Comparison of ENCODE assay signal across 9 mouse cellular contexts in genomic region chr14:14714130-14714529, GRCm38 (mm10). TPM values are rescaled to one million over a fixed set of nuclear protein-coding genes. Genes with fewer than 3 reads are reported as not detected.
A peak's percentile ranks its signal among the peaks of the same experiment; 100 is the strongest.
DNase-seq lines count a peak whose midpoint lies in the region; ATAC-seq and TF ChIP-seq lines count a peak whose summit lies in the region.
"Had no signal": no experiment of that assay in that cellular context is flagged by ENCODE, and none has a peak within 500 bp of the region (broad histone marks: within the 10 kb centered on the region; RNA-seq: fewer than 3 reads in every experiment).

No protein-coding gene starts in this region.

- H3K4me2 ChIP-seq in kidney, postnatal 0 days (ENCODE audit: low read length): no peak overlapping the region
- no peak overlapping the region for H3K4me2 ChIP-seq in midbrain, embryonic 16.5 days (ENCODE audit: low read length)

- peak; percentile 55 for TF ChIP-seq CTCF in kidney, postnatal 0 days (IDR thresholded peaks at IDR 0.05; ENCODE audit: low read depth)
- peak; percentile 8 for TF ChIP-seq CTCF in C2C12 (IDR thresholded peaks at IDR 0.05; ENCODE audit: control insufficient read depth, insufficient read depth, insufficient read length)

- peaks cover 100% of the 10 kb centered on the region for H3K79me2 ChIP-seq in C2C12 (ENCODE audit: control insufficient read depth, insufficient read depth)

- H3K4me1 ChIP-seq in kidney, postnatal 0 days (replicated peaks; ENCODE audit: insufficient read depth, low read length): no peaks in the 10 kb centered on the region
- no peaks in the 10 kb centered on the region for H3K4me1 ChIP-seq in midbrain, embryonic 16.5 days (ENCODE audit: control insufficient read depth, insufficient read depth, low read length)

- H3K27me3 ChIP-seq in kidney, postnatal 0 days (ENCODE audit: insufficient read depth, low read length): no peaks in the 10 kb centered on the region
- no peaks in the 10 kb centered on the region for H3K27me3 ChIP-seq in C2C12 (ENCODE audit: control insufficient read depth, insufficient read depth, insufficient read length)
- H3K27me3 ChIP-seq in midbrain, embryonic 16.5 days (ENCODE audit: control insufficient read depth, insufficient read depth, low read depth, low read length): no peaks in the 10 kb centered on the region

- H3K9ac ChIP-seq in kidney, postnatal 0 days (ENCODE audit: low read depth, low read length): no peak overlapping the region
- no peak overlapping the region for H3K9ac ChIP-seq in midbrain, embryonic 16.5 days (ENCODE audit: low read depth, low read length)

- H3K36me3 ChIP-seq in kidney, postnatal 0 days (ENCODE audit: insufficient read depth, low read length): peaks cover 4% of the 10 kb centered on the region; the same call in 1 of the 2 replicates
- H3K36me3 ChIP-seq in C2C12 (ENCODE audit: control insufficient read depth, insufficient read depth): peaks cover 52% of the 10 kb centered on the region
- H3K36me3 ChIP-seq in midbrain, embryonic 16.5 days (ENCODE audit: control insufficient read depth, insufficient read depth, low read length): peaks cover 7% of the 10 kb centered on the region; the same call in 1 of the 2 replicates

- H3K4me3 ChIP-seq in kidney, postnatal 0 days (replicated peaks; ENCODE audit: low read depth, low read length): no peak overlapping the region
- no peak overlapping the region for H3K4me3 ChIP-seq in C2C12 (ENCODE audit: insufficient read depth, poor library complexity, severe bottlenecking)
- no peak overlapping the region for H3K4me3 ChIP-seq in midbrain, embryonic 16.5 days (ENCODE audit: low read depth, low read length)
- H3K4me3 ChIP-seq: myocyte had no signal

- H3ac ChIP-seq in C2C12 (ENCODE audit: control insufficient read depth, insufficient read length, low read depth): no peak overlapping the region

- H3K9me3 ChIP-seq in kidney, postnatal 0 days (replicated peaks; ENCODE audit: low read length): no peaks in the 10 kb centered on the region
- no peaks in the 10 kb centered on the region for H3K9me3 ChIP-seq in midbrain, embryonic 16.5 days (replicated peaks; ENCODE audit: control insufficient read depth, low read length, poor library complexity, severe bottlenecking)

- H3K27ac ChIP-seq in kidney, postnatal 0 days: no peak overlapping the region
- H3K27ac ChIP-seq in midbrain, embryonic 16.5 days (ENCODE audit: low read length): no peak overlapping the region

- DNase-seq in adrenal gland, postnatal 14 days: peak; percentile 14
- DNase-seq in adrenal gland, postnatal 25 days: no peak
- DNase-seq in kidney, postnatal 0 days (ENCODE audit: low spot score): no peak
- DNase-seq in kidney, adult 18-20 months: no peak
- no peak for DNase-seq in adrenal gland, postnatal 10 days
- DNase-seq in adrenal gland, postnatal 4 days (ENCODE audit: low spot score in 2 of 2): no peak

- no peak for ATAC-seq in kidney, postnatal 0 days (replicated peaks; ENCODE audit: low FRiP score, low read depth)
- ATAC-seq in midbrain, embryonic 16.5 days: peak; percentile 62; the same call in 1 of the 2 replicates

- peaks cover 92% of the 10 kb centered on the region for H3K79me3 ChIP-seq in C2C12 (ENCODE audit: low read depth)

TF ChIP-seq in C2C12, 6 proteins besides CTCF, POLR2A, EP300 and RAD21:
- TF ChIP-seq CEBPB (IDR thresholded peaks at IDR 0.05; ENCODE audit: low read depth): no peak
- TF ChIP-seq USF1 (IDR thresholded peaks at IDR 0.05; ENCODE audit: low read depth): no peak
- TF ChIP-seq MAX (IDR thresholded peaks at IDR 0.05): no peak
- no peak for TF ChIP-seq MYOG (IDR thresholded peaks at IDR 0.05; ENCODE audit: control insufficient read depth, extremely low read depth, insufficient read length)
- no peak for TF ChIP-seq MYOD1 (IDR thresholded peaks at IDR 0.05; ENCODE audit: control insufficient read depth, insufficient read length, low read depth)
- TF ChIP-seq FOSL1 (IDR thresholded peaks at IDR 0.05; ENCODE audit: insufficient read depth, low read length, poor library complexity, severe bottlenecking): no peak

RNA-seq across cellular contexts. Expression of gene Slc4a7, which starts 12.1 kb away (rescaled TPM):
- 28.1 and 28.5 TPM in 2 replicates for total RNA-seq in adrenal gland, postnatal 14 days (2021)
- 38.0 and 42.9 TPM in 2 replicates for total RNA-seq in adrenal gland, postnatal 25 days (2021)
- polyA plus RNA-seq in kidney, postnatal 0 days (2015; fragmentation: Nextera tagmentation; extraction: Ambion mirVana): 10.5 and 10.8 TPM in 2 replicates
- 6.0 TPM for polyA plus RNA-seq in C2C12 (2012; fragmentation: generic; extraction: Trizol)
- 26.7 and 29.8 TPM in 2 replicates for polyA plus RNA-seq in midbrain, embryonic 16.5 days (2015; fragmentation: Nextera tagmentation; extraction: Ambion mirVana)
- 10 to 100 TPM; 18.1 to 26.3 TPM for total RNA-seq in adrenal gland, postnatal 10 days (2021)
- total RNA-seq in adrenal gland, postnatal 4 days (2021): 10 to 100 TPM; 35.6 to 39.1 TPM
